Mouse (Mus musculus): ENCODE measurements around the gene Capn7.

- TF ChIP-seq CTCF (IDR thresholded peaks at IDR 0.05; ENCODE audit: extremely low read depth, insufficient read length, insufficient replicate concordance, low read depth, low read length) (no peak), POLR2A (IDR thresholded peaks at IDR 0.05; ENCODE audit: low read depth, low read length) (no peak)
Measured at GRCm38 (mm10) chr14:31326770-31327169, 9.7 kb upstream of the Capn7 start.

All from small intestine, adult 2 months (tissue).